19 mouse cellular contexts compared by ENCODE assay signal in genomic region chr3:17999789-18000485, GRCm38 (mm10). TPM values are rescaled to one million over a fixed set of nuclear protein-coding genes. Genes with fewer than 3 reads are reported as not detected.
DNase-seq lines count a peak whose midpoint lies in the region; ATAC-seq lines count a peak whose summit lies in the region.
"Had no signal": no experiment of that assay in that cellular context is flagged by ENCODE, and none has a peak within 500 bp of the region (broad histone marks: within the 10 kb centered on the region; RNA-seq: fewer than 3 reads in every experiment).

No protein-coding gene starts in this region.

- no peak overlapping the region for H3K27ac ChIP-seq in midbrain, embryonic 13.5 days
- H3K27ac ChIP-seq in midbrain, embryonic 11.5 days (ENCODE audit: low read depth, low read length), result no peak overlapping the region
- no peak overlapping the region for H3K27ac ChIP-seq in hindbrain, embryonic 10.5 days
- H3K27ac ChIP-seq in neural tube, embryonic 13.5 days (replicated peaks), result no peak overlapping the region
- H3K27ac ChIP-seq: embryonic facial prominence, embryonic 12.5 days; forebrain, embryonic 12.5 days; heart, embryonic 10.5 days; liver, embryonic 13.5 days had no signal

- ATAC-seq in midbrain, embryonic 13.5 days, result 0 out of 2 replicates have a peak, but pooled peaks have one; percentile 37
- ATAC-seq in midbrain, embryonic 11.5 days (ENCODE audit: low FRiP score), result no peak
- ATAC-seq in neural tube, embryonic 13.5 days (ENCODE audit: low read depth), result peak; percentile 40; the same call in 1 of the 2 replicates
- ATAC-seq: lung, postnatal 0 days had no signal

- no peak for DNase-seq in midbrain, embryonic 11.5 days (ENCODE audit: low spot score, missing footprints)
- DNase-seq in ZHBTc4 (ENCODE audit: low read depth, low spot score), result peak; percentile 77
- peak; percentile 3 for DNase-seq in hindbrain, embryonic 10.5 days (ENCODE audit: low spot score)
- DNase-seq in kidney, adult 18-20 months, result no peak
- DNase-seq in layer of hippocampus, adult 9-10 months (ENCODE audit: low spot score), result no peak
- DNase-seq: cerebellum, adult 8-10 months; heart, postnatal 4 days; liver, embryonic 13.5 days; right cerebral cortex, adult 18-20 months; thymus, adult 2 months had no signal

- no peak overlapping the region for H3K9ac ChIP-seq in midbrain, embryonic 13.5 days (replicated peaks)
- no peak overlapping the region for H3K9ac ChIP-seq in midbrain, embryonic 11.5 days (ENCODE audit: low read length)
- no peak overlapping the region for H3K9ac ChIP-seq in neural tube, embryonic 13.5 days
- H3K9ac ChIP-seq: embryonic facial prominence, embryonic 12.5 days; forebrain, embryonic 12.5 days; liver, embryonic 13.5 days had no signal

- no peaks in the 10 kb centered on the region for H3K4me1 ChIP-seq in midbrain, embryonic 13.5 days (replicated peaks)
- no peaks in the 10 kb centered on the region for H3K4me1 ChIP-seq in midbrain, embryonic 11.5 days (ENCODE audit: control insufficient read depth, insufficient read depth, low read length)
- H3K4me1 ChIP-seq in hindbrain, embryonic 10.5 days (replicated peaks), result no peaks in the 10 kb centered on the region
- no peaks in the 10 kb centered on the region; the same call in 1 of the 2 replicates for H3K4me1 ChIP-seq in neural tube, embryonic 13.5 days (replicated peaks)
- H3K4me1 ChIP-seq: embryonic facial prominence, embryonic 12.5 days; forebrain, embryonic 12.5 days; liver, embryonic 13.5 days; megakaryocyte, embryonic 14.5 days had no signal

- no peaks in the 10 kb centered on the region for H3K36me3 ChIP-seq in midbrain, embryonic 13.5 days
- H3K36me3 ChIP-seq in midbrain, embryonic 11.5 days (ENCODE audit: control insufficient read depth, insufficient read depth, low read length), result no peaks in the 10 kb centered on the region
- H3K36me3 ChIP-seq in hindbrain, embryonic 10.5 days, result no peaks in the 10 kb centered on the region
- no peaks in the 10 kb centered on the region for H3K36me3 ChIP-seq in neural tube, embryonic 13.5 days
- H3K36me3 ChIP-seq: embryonic facial prominence, embryonic 12.5 days; forebrain, embryonic 12.5 days; heart, embryonic 10.5 days; liver, embryonic 13.5 days had no signal

- no peaks in the 10 kb centered on the region for H3K27me3 ChIP-seq in midbrain, embryonic 13.5 days
- no peaks in the 10 kb centered on the region for H3K27me3 ChIP-seq in midbrain, embryonic 11.5 days (ENCODE audit: control insufficient read depth, insufficient read depth, low read length)
- H3K27me3 ChIP-seq in hindbrain, embryonic 10.5 days (ENCODE audit: insufficient read depth, poor library complexity, severe bottlenecking), result no peaks in the 10 kb centered on the region
- no peaks in the 10 kb centered on the region for H3K27me3 ChIP-seq in neural tube, embryonic 13.5 days
- H3K27me3 ChIP-seq: embryonic facial prominence, embryonic 12.5 days; forebrain, embryonic 12.5 days; liver, embryonic 13.5 days; megakaryocyte, embryonic 14.5 days had no signal

- H3K4me3 ChIP-seq in midbrain, embryonic 13.5 days (replicated peaks), result no peak overlapping the region
- no peak overlapping the region for H3K4me3 ChIP-seq in midbrain, embryonic 11.5 days (ENCODE audit: low read depth, low read length)
- H3K4me3 ChIP-seq in hindbrain, embryonic 10.5 days, result no peak overlapping the region
- H3K4me3 ChIP-seq in neural tube, embryonic 13.5 days, result no peak overlapping the region
- H3K4me3 ChIP-seq: embryonic facial prominence, embryonic 12.5 days; forebrain, embryonic 12.5 days; heart, embryonic 10.5 days; liver, embryonic 13.5 days; megakaryocyte, embryonic 14.5 days had no signal

- H3K9me3 ChIP-seq in midbrain, embryonic 13.5 days, result no peaks in the 10 kb centered on the region
- no peaks in the 10 kb centered on the region for H3K9me3 ChIP-seq in midbrain, embryonic 11.5 days (ENCODE audit: control insufficient read depth, low read length)
- no peaks in the 10 kb centered on the region for H3K9me3 ChIP-seq in hindbrain, embryonic 10.5 days
- no peaks in the 10 kb centered on the region for H3K9me3 ChIP-seq in neural tube, embryonic 13.5 days
- H3K9me3 ChIP-seq: embryonic facial prominence, embryonic 12.5 days; forebrain, embryonic 12.5 days; heart, embryonic 10.5 days; liver, embryonic 13.5 days had no signal

- WGBS in midbrain, embryonic 13.5 days, result 77% methylated on average over 12 of the region's 12 CpGs
- WGBS in midbrain, embryonic 11.5 days, result 80% methylated on average over 12 of the region's 12 CpGs
- 79% methylated on average over 12 of the region's 12 CpGs for WGBS in hindbrain, embryonic 10.5 days
- 71% methylated on average over 12 of the region's 12 CpGs for WGBS in neural tube, embryonic 13.5 days

- H3K4me2 ChIP-seq in midbrain, embryonic 13.5 days (replicated peaks), result no peak overlapping the region
- no peak overlapping the region for H3K4me2 ChIP-seq in midbrain, embryonic 11.5 days
- H3K4me2 ChIP-seq in neural tube, embryonic 13.5 days, result no peak overlapping the region
- H3K4me2 ChIP-seq: embryonic facial prominence, embryonic 12.5 days; forebrain, embryonic 12.5 days; liver, embryonic 13.5 days had no signal

RNA-seq across cellular contexts. Expression of gene Cypt12, which starts 51.7 kb away (rescaled TPM):
- polyA plus RNA-seq in midbrain, embryonic 13.5 days (2015; fragmentation: Nextera tagmentation; extraction: Ambion mirVana), result not detected in 2 replicates
- not detected in 2 replicates for polyA plus RNA-seq in midbrain, embryonic 11.5 days (2014; fragmentation: Nextera tagmentation; extraction: Ambion mirVana)
- not detected in 2 replicates for polyA plus RNA-seq in hindbrain, embryonic 10.5 days (2016; fragmentation: Nextera tagmentation; extraction: Ambion mirVana)
- polyA plus RNA-seq in neural tube, embryonic 13.5 days (2015; fragmentation: Nextera tagmentation; extraction: Ambion mirVana), result not detected in 2 replicates
- polyA plus RNA-seq: embryonic facial prominence, embryonic 12.5 days; forebrain, embryonic 12.5 days; heart, embryonic 10.5 days; kidney, embryonic 14.5 days; liver, embryonic 13.5 days; lung, postnatal 0 days; neural tube, embryonic 11.5 days had no signal

Comparison
In these comparisons a context has a peak if more than half of its experiments do, and no peak if none do; other contexts are left out.
1. DNase-seq: peak in ZHBTc4 (single experiment) and hindbrain, embryonic 10.5 days (single experiment); none in midbrain, embryonic 11.5 days (single experiment), kidney, adult 18-20 months (single experiment) and layer of hippocampus, adult 9-10 months (single experiment).